Mouse (Mus musculus): ENCODE results near the gene Ikbkg. TPM values are rescaled to one million over a fixed set of nuclear protein-coding genes. Genes with fewer than 3 reads are reported as not detected.
"Not testable (repeated sequence)": the region's sequence is repeated elsewhere in the genome, so short reads cannot be mapped to it uniquely, and the experiment has no call there.

Ikbkg gene
- 10 to 100 TPM; 50.0 to 51.5 TPM for total RNA-seq (2021)

DNA sequence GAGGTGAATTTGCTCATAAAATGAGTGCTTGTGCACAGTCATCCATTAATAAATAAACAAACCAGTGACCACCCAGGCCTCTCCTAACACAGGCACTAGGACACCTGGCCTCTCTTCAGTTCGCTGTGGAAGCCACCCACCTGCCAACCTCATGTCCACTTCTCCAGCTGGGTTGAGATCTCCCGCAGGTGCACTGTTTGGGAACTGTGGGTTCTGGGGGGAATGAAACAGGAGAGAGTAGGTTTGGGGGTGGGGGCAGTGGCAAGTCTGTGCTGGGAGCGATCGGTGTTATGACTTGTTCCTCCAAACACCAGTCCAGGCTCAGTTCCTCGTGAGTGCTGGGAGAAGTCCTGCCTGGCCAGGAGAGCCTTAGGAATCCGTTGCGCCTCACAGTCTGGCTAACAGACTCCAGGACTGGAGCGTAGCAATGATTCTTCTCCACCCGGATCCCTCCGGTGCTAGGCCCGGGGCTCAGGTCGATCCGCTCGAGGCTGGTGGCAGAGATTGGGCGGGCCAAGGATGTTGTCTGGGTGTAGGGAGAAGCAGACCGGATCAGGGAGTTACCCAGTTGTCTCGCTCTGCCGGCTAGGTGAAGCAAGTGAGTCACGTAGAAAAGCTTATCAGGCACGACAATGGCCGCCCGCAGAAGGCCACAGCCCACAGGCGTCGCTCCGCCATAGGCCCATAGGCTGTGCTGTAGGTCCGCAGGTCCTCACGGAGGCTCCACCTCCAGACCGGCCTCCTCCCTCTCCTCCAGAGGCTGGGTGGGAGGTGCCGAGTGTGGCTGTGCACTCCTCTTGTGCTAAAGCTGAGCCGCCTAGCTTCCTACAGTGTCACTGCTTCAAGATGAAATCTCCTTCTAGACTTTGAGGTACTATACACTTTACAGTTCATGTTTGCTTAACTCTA is at the start of gene Ikbkg, which contains the start of gene Fam3a:
TSS of gene Ikbkg (plus strand) at position 756 of the 909 bp plus-strand sequence.
TSS of gene Fam3a (minus strand) at position 738 of the 909 bp plus-strand sequence.
- intact Hi-C loops (cut with DNase I): loop anchor here (1.0 to 5.0 kb wide), 2 partner anchors 39 to 145 kb away; partner anchors contain the start of genes Flna and Lage3
- peak; percentile 74 to 92 for DNase-seq (ENCODE audit: low spot score in 2 of 2)

DNA sequence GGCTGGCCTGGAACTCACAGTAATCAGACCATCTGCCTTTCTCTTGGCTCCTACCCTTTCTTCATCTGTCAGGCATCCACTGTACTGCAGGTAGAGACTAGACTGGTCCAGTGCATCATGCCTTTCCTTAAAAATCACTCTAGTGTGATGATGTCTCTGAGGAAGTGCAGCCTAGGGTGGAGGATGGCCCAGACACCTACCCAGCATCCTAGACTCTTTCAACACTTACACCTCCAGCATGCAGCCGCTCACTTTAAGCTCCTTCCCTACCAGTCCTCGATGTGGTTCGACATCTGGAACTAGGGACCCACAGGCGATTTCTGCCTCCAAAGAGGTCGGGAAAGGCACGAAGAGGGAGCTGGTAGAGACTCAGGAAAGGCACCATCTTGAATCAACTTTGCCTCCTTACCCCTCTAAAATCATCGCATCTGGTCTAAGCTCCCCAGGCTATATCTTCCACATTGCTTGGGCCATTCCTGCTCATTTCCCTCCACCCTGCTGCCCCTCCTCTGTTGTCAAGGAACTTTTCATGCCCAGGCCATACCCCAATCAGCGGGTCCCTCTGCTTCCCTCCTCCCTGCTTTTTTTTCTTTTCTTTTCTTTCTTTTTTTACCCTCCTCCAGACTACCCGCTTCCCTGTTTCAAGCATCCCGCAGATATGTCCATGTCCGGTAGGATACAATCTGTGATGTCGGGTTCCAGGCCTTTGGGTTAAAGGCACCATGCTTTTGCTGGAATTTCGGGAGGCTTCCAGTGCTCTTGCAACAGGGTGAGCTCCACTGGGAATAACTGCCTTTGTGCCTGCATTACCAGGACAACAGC is 40.2 kb upstream of the Ikbkg start:
- DNase-seq (ENCODE audit: low spot score in 2 of 2): peak in 1 of 2 experiments; percentile 5
- intact Hi-C loops (cut with DNase I): loop anchor here (1.0 to 2.0 kb wide), 2 partner anchors 40 to 42 kb away; partner anchors contain the start of genes Fam3a and Ikbkg

DNA sequence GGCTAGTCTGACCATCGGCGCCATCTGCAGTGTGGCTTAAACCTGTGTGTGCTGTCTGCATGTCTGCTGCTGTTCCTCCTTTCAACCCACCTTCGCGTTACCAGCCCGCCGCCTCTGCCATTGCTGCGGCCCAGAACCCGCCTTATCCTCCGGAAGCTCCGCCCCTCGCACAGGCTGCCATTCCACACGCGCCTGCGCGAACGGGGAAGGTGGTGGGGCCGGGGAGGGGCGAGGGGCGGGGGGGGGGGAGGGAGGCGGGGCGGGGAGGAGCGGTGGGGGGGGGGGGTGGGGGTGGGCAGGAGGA is 39.7 kb upstream of the Ikbkg start, which contains the start of gene Lage3:
TSS of gene Lage3 (minus strand) at position 152 of the 304 bp plus-strand sequence.
- intact Hi-C loops (cut with DNase I): loop anchor here (1.0 to 2.0 kb wide), 2 partner anchors 40 to 43 kb away; partner anchors contain the start of genes Fam3a and Ikbkg
- peak; percentile 75 to 83 for DNase-seq (ENCODE audit: low spot score in 2 of 2)

DNA sequence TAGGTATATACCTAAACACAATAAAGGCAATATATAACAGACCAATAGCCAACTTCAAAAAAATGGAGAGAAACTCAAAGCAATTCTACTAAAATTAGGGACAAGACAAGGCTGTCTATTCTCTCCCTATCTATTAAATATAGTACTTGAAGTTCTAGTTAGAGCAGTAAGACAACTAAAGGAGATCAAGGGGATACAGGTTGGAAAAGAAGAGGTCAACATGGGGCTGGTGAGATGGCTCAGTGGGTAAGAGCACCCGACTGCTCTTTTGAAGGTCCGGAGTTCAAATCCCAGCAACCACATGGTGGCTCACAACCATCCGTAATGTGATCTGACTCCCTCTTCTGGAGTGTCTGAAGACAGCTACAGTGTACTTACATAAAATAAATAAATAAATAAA is 36.0 kb upstream of the Ikbkg start:
- intact Hi-C loops (cut with DNase I); DNase-seq (ENCODE audit: low spot score in 2 of 2): not testable (repeated sequence)

- DNase-seq (ENCODE audit: low spot score in 2 of 2): no peak
- intact Hi-C loops (cut with DNase I): no loop called here
Measured at GRCm38 (mm10) chrX:74359171-74359570, 33.9 kb upstream of the Ikbkg start.

- intact Hi-C loops (cut with DNase I): no loop called here
Measured at GRCm38 (mm10) chrX:74367512-74367911, 25.6 kb upstream of the Ikbkg start.

DNA sequence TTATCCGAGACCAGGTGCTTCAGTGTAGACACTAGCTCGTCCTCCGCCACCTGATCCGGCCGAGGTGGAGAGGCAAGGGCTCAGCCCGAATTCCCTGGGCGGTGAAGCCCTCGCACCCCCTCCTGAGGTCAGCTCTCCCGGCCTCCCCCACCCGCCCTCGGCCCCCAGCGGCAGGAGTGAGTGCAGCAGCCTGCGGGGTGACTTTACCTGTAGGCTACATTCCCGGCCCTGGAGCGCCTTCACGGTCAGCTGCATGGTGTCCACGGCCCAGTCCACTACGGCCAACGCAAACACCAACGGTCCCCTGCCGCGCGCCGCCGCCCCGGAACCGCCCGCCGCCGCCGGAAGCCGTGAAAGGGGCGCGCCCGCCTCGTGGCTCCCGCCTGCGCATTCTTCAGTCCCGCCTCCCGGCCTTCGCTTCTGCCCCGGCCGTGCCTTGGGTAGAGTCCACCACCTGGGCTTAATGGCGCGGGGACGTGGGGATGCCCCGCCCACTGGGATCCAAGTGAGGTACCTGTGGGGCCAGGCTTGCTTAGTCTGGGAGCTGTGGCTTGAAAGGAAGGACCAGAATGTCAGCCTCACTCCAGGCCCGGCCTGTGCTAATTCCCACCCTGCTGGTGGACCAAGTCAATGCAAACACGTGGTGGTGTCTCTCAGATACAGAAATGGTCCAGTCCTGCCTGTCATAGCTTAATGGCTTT is 24.7 kb upstream of the Ikbkg start:
- intact Hi-C loops (cut with DNase I): no loop called here
- peak; percentile 60 to 61 for DNase-seq (ENCODE audit: low spot score in 2 of 2)

More at GRCm38 (mm10) chrX:74367512-74367911, 25.6 kb upstream of the Ikbkg start:
- DNase-seq (ENCODE audit: low spot score in 2 of 2): no peak

DNA sequence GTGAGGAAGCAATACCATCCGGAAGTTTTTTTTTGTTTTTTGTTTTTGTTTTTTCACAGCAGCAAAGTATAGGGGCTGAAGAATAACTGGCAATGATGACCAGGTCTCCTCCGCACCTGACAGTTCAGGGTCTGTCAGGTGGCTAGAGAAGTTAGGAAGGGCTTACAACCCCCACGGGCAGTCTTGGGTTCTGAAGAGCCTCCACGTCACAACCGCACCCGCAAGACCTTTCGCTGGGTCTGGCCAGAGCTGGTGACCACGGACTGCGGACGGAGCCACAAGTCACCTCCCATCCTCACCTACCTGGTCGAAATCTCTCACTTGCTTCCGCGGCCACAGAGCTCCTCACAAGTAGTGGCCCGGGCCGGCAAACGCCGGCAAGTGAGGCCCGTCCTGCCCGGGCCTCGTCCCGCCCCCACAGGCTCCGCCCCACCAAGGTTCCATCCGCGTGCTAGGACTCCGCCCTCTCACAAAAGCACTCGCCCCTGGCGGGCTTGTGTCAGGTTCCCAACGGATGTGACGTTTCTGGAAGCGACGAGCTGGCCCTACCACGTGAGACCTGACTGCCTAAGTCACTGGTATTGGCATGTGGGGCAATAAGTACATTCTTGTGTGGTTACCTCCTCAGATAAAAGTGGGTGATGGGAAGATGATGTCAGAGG is 20.1 kb upstream of the Ikbkg start, which contains the start of the genes Ubl4a and Slc10a3:
TSS of gene Ubl4a (minus strand) at position 331 of the 662 bp plus-strand sequence.
TSS of gene Slc10a3 (minus strand) at position 462 of the 662 bp plus-strand sequence.
- intact Hi-C loops (cut with DNase I): no loop called here
- DNase-seq (ENCODE audit: low spot score in 2 of 2): peak; percentile 77 to 91

DNA sequence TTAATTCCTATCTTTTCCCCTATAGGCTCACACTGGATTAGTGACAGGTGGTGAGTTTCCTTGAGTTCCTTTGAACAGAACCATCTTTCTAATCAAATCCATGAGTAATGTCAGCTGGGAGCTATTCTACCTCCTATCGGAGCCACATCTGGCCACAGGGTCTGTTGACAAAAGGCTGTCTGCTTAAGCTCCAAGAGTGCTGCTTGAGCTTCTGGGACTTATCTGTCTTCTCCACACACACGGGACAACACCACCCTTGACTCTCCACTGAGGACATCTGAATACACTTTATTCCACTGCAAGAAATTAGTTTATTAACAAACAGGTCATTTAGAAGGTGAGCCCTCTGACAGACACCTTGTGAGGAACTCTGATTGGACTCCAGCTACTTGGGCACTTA is 8.6 kb upstream of the Ikbkg start:
- intact Hi-C loops (cut with DNase I): no loop called here
- DNase-seq (ENCODE audit: low spot score in 2 of 2): no peak

DNA sequence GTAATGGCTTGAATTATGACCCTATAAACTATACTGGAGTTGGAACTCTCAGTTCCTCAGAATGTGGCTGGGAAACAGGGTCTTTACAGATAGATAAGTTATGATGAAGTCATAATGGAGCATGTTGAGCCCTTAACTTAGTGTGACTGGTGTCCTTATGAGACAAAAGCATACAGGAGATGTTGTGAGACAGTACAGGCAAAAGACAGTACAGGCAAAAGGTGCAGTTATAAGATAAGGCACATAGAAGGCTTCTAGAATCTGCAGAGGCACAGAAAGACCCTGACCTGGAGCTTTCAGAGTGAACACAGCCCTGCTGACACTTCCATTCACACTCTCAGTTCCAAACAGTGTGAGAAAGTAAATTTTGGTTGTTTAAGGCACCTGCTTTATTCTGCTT is 4.9 kb upstream of the Ikbkg start:
- DNase-seq (ENCODE audit: low spot score in 2 of 2): no peak

GRCm38 (mm10) chrX:74400136-74400535 is 7.0 kb downstream of the Ikbkg start:
- DNase-seq (ENCODE audit: low spot score in 2 of 2): no peak

More for the DNA sequence above, 4.9 kb upstream of the Ikbkg start:
- intact Hi-C loops (cut with DNase I): no loop called here

GRCm38 (mm10) chrX:74408340-74408739 is 15.2 kb downstream of the Ikbkg start:
- intact Hi-C loops (cut with DNase I): no loop called here
- DNase-seq (ENCODE audit: low spot score in 2 of 2): no peak

More at GRCm38 (mm10) chrX:74400136-74400535, 7.0 kb downstream of the Ikbkg start:
- intact Hi-C loops (cut with DNase I): no loop called here

- intact Hi-C loops (cut with DNase I): loop anchor here (1.0 to 10.0 kb wide), 6 partner anchors 165 to 1405 kb away; partner anchors contain the start of gene Hcfc1
- peak; percentile 64 to 81 for DNase-seq (ENCODE audit: low spot score in 2 of 2)
Measured at GRCm38 (mm10) chrX:74413377-74413776, 20.3 kb downstream of the Ikbkg start.

- intact Hi-C loops (cut with DNase I): no loop called here
Measured at GRCm38 (mm10) chrX:74424443-74424842, 31.4 kb downstream of the Ikbkg start.

GRCm38 (mm10) chrX:74425195-74425594 is 32.1 kb downstream of the Ikbkg start:
- DNase-seq (ENCODE audit: low spot score in 2 of 2): no peak
- intact Hi-C loops (cut with DNase I): no loop called here

More at GRCm38 (mm10) chrX:74424443-74424842, 31.4 kb downstream of the Ikbkg start:
- DNase-seq (ENCODE audit: low spot score in 2 of 2): peak in 1 of 2 experiments; percentile 3

- intact Hi-C loops (cut with DNase I): no loop called here
- no peak for DNase-seq (ENCODE audit: low spot score in 2 of 2)
Measured at GRCm38 (mm10) chrX:74426256-74426655, 33.2 kb downstream of the Ikbkg start.

GRCm38 (mm10) chrX:74427116-74427515 is 34.0 kb downstream of the Ikbkg start:
- intact Hi-C loops (cut with DNase I): no loop called here

DNA sequence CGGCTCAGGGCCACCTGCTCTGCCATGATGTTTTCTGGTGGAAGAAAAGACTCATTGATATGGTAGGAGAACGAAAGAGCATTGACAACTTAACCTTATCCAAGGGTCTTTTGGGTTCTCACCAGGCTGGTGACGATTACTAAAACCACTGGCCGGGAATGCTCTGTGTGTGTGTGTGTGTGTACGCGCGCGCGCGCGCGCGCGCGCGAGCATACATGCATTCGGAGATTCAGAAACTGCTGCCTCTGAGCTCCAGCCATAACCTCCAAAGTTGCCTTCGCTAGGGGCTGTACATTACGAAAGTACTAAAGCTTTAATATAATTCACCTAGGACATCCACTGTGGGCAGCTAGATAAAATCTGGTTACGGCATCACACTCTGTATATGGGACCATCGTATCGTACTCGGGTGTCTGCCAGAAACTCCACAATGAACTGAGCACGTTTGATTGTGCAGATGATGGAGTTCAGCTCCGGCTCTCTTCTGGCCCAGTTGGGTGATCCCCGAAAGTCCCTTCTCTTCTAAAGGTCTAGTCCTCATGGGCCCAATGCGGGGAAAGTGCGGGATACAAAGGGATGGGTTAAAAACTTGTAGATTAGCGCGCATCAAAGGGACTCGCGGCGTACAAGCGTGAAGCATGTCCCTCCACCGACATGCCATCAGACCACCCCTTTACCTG is 35.2 kb downstream of the Ikbkg start:
- intact Hi-C loops (cut with DNase I): no loop called here
- DNase-seq (ENCODE audit: low spot score in 2 of 2): no peak

More at GRCm38 (mm10) chrX:74427116-74427515, 34.0 kb downstream of the Ikbkg start:
- no peak for DNase-seq (ENCODE audit: low spot score in 2 of 2)
